Mouse (Mus musculus) C2C12 (cell line): ENCODE results near the gene Wee1.

Source experiments
- CTCF ChIP-seq: IDR thresholded peaks from one replicate; pipeline ENCODE4 v1.5.1; 2011; ENCODE audit not compliant: control insufficient read depth, insufficient read depth, insufficient read length
- MAX ChIP-seq: IDR thresholded peaks from one replicate; pipeline ENCODE4 v1.6.1; 2011; ENCODE audit warnings: mild to moderate bottlenecking, control low read depth
- USF1 ChIP-seq: IDR thresholded peaks from one replicate; pipeline ENCODE4 v1.6.1; 2011; ENCODE audit warnings: low read depth, mild to moderate bottlenecking, control low read depth, moderate library complexity

GRCm38 (mm10) chr7:110100854-110101253 lies 21.0 kb upstream of the Wee1 start:
- no peak for TF ChIP-seq CTCF
- no peak for TF ChIP-seq USF1
- no peak for TF ChIP-seq MAX
